Mouse (Mus musculus) layer of hippocampus, adult 11-12 months (tissue): ENCODE results near the gene Tenm2.

Source experiments
- DNase-seq: peaks from one replicate; pipeline ENCODE4 v3.0.0; 2022; ENCODE audit warnings: low spot score

Tenm2 gene

GRCm38 (mm10) chr11:37079403-37079802 is 156.4 kb downstream of the Tenm2 start:
- DNase-seq, result no peak

GRCm38 (mm10) chr11:37076989-37077598 is 158.7 kb downstream of the Tenm2 start:
- DNase-seq, result no peak

GRCm38 (mm10) chr11:37075349-37075748 is 160.4 kb downstream of the Tenm2 start:
- DNase-seq, result no peak

- no peak for DNase-seq
These were observed 170.3 kb downstream of the Tenm2 start for GRCm38 (mm10) chr11:37065459-37065858.

- DNase-seq, result peak; percentile 20
These were observed 189.1 kb downstream of the Tenm2 start for GRCm38 (mm10) chr11:37046671-37047070.

GRCm38 (mm10) chr11:37041259-37041658 is 194.5 kb downstream of the Tenm2 start:
- no peak for DNase-seq

- DNase-seq, result no peak
These were observed 196.5 kb downstream of the Tenm2 start for GRCm38 (mm10) chr11:37039283-37039682.

GRCm38 (mm10) chr11:37031305-37032055 is 204.3 kb downstream of the Tenm2 start:
- no peak for DNase-seq

- no peak for DNase-seq
These were observed 223.9 kb downstream of the Tenm2 start for GRCm38 (mm10) chr11:37011900-37012299.

- peak; percentile 15 for DNase-seq
These were observed 226.5 kb downstream of the Tenm2 start for GRCm38 (mm10) chr11:37009243-37009642.

- DNase-seq, result no peak
These were observed 238.1 kb downstream of the Tenm2 start for GRCm38 (mm10) chr11:36997668-36998067.

- DNase-seq, result no peak
These were observed 244.9 kb downstream of the Tenm2 start for GRCm38 (mm10) chr11:36990895-36991294.

- peak; percentile 60 for DNase-seq
These were observed 246.8 kb downstream of the Tenm2 start for GRCm38 (mm10) chr11:36988776-36989565.

- no peak for DNase-seq
These were observed 261.6 kb downstream of the Tenm2 start for GRCm38 (mm10) chr11:36974142-36974541.

- no peak for DNase-seq
These were observed 277.7 kb downstream of the Tenm2 start for GRCm38 (mm10) chr11:36958102-36958501.

GRCm38 (mm10) chr11:36941429-36941828 is 294.3 kb downstream of the Tenm2 start:
- DNase-seq, result no peak

- no peak for DNase-seq
These were observed 295.1 kb downstream of the Tenm2 start for GRCm38 (mm10) chr11:36940557-36941110.

GRCm38 (mm10) chr11:36929817-36930216 is 305.9 kb downstream of the Tenm2 start:
- DNase-seq, result no peak

GRCm38 (mm10) chr11:36926705-36927406 is 308.9 kb downstream of the Tenm2 start:
- no peak for DNase-seq

GRCm38 (mm10) chr11:36919301-36919700 is 316.5 kb downstream of the Tenm2 start:
- DNase-seq, result peak; percentile 49

- no peak for DNase-seq
These were observed 324.4 kb downstream of the Tenm2 start for GRCm38 (mm10) chr11:36911406-36911805.

- no peak for DNase-seq
These were observed 326.7 kb downstream of the Tenm2 start for GRCm38 (mm10) chr11:36909036-36909435.
